Mouse (Mus musculus) kidney, adult 2 months (tissue): ENCODE measurements at regions not wholly inside any gene's neighbourhood (a gene's known extent, or its start where the extent isn't known, plus 50 kb on each side); places are given as distances from the start of the nearest gene placed in this dataset.
A peak's percentile ranks its signal among the peaks of the same experiment; 100 is the strongest.
"Not testable (repeated sequence)": the region's sequence is repeated elsewhere in the genome, so short reads cannot be mapped to it uniquely, and the experiment has no call there.

Source experiments
- DNase-seq: peaks from one replicate; pipeline ENCODE4 v3.0.0; 2021
- H3K27ac ChIP-seq: fragments of 200-500 bp; 2 replicates; pipeline ENCODE4 v1.5.1; 2012; ENCODE audit warnings: low read depth, low read length, control low read depth, inconsistent platforms; ENCODE audit not compliant: insufficient read depth
- H3K27me3 ChIP-seq: fragments of 200-500 bp; replicated peaks from 2 replicates; pipeline ENCODE4 v1.6.1; 2012; ENCODE audit warnings: mild to moderate bottlenecking, moderate library complexity, low read length, inconsistent platforms; ENCODE audit not compliant: control insufficient read depth, insufficient read depth
- H3K36me3 ChIP-seq: fragments of 200-500 bp; 2 replicates; pipeline ENCODE4 v1.6.1; 2012; ENCODE audit warnings: mild to moderate bottlenecking, moderate library complexity, low read length, inconsistent platforms; ENCODE audit not compliant: control insufficient read depth, insufficient read depth
- H3K4me1 ChIP-seq: fragments of 200-500 bp; 2 replicates; pipeline ENCODE4 v1.6.1; 2011; ENCODE audit warnings: low read length; ENCODE audit not compliant: control insufficient read depth, insufficient read depth
- H3K4me3 ChIP-seq: fragments of 200-500 bp; 2 replicates; pipeline ENCODE4 v1.5.1; 2011; ENCODE audit warnings: mild to moderate bottlenecking, low read depth, low read length, control low read depth; ENCODE audit not compliant: insufficient read depth
- CTCF ChIP-seq: fragments of 200-500 bp; conservative IDR thresholded peaks from 2 replicates; pipeline ENCODE4 v1.5.1; 2011; ENCODE audit warnings: low read depth, mild to moderate bottlenecking, control low read depth, low read length, moderate library complexity, mixed read lengths; ENCODE audit not compliant: insufficient read depth, insufficient read length
- POLR2A ChIP-seq: fragments of 200-500 bp; IDR thresholded peaks from one replicate; pipeline ENCODE4 v1.6.1; 2011; ENCODE audit warnings: low read depth, low read length, control low read depth
- WGBS: fragments of 180-500 bp; shearing (Covaris S2); methylation state at CpG from one replicate; pipeline ENCODE4 v1.1.7; 2018; 5-methylcytosine and 5-hydroxymethylcytosine counted together

DNA sequence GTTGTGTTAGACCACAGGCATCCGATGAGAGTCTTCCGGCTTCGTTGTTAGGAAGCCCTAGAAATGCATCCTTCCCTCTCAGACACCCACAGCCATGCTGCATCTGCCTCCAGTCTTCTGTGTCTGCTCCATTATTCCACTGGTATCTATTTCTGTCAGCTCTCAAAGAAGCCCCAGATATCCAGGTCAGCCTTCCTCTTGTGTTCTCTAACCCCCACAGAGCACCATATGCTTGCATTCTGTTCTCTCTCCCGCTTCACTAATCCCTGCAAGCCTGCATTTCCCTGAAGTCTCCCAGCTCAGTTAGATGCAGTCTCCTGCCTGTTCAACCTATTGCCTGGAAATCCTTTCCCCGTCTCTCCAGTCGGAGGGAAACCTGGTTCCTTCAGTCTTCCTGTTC is 53.6 kb upstream of the Wdfy3 start:
- TF ChIP-seq POLR2A (no peak), CTCF (no peak)
- WGBS: 87% methylated on average over 6 of the region's 6 CpGs
- no peak for DNase-seq
- H3K4me1 ChIP-seq: no peaks in the 10 kb centered on the region
- H3K36me3 ChIP-seq: no peaks in the 10 kb centered on the region
- H3K27ac ChIP-seq: no peak overlapping the region
- H3K4me3 ChIP-seq: no peak overlapping the region
- H3K27me3 ChIP-seq: no peaks in the 10 kb centered on the region; the same call in 1 of the 2 replicates

DNA sequence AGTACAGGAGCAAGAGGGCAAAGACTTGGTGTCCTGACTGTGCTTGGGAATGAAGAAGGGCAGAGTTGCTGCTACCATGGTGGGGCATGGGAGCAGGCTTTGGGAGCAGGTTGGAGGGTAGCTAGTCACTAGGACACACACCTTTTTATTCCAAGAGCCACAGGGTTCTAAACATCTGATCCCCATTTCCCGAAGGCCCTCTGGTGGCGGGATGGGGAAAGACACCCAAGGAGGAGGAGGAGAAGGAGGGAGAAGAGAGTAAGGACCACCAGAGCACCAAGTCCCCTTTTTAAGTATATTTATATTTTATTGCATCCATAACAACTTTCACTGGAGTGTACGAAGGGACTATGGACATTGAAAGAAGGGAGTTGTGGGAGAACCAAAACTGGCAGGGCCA is 57.0 kb upstream of the Wdfy3 start:
- Histone ChIP-seq H3K27me3 (no peaks in the 10 kb centered on the region), H3K27ac (no peak overlapping the region), H3K4me3 (no peak overlapping the region), H3K36me3 (no peaks in the 10 kb centered on the region), H3K4me1 (no peaks in the 10 kb centered on the region)
- WGBS: 10% methylated on average over 3 of the region's 3 CpGs
- TF ChIP-seq CTCF: peak; percentile 65
- no peak for TF ChIP-seq POLR2A
- peak; percentile 36 for DNase-seq

DNA sequence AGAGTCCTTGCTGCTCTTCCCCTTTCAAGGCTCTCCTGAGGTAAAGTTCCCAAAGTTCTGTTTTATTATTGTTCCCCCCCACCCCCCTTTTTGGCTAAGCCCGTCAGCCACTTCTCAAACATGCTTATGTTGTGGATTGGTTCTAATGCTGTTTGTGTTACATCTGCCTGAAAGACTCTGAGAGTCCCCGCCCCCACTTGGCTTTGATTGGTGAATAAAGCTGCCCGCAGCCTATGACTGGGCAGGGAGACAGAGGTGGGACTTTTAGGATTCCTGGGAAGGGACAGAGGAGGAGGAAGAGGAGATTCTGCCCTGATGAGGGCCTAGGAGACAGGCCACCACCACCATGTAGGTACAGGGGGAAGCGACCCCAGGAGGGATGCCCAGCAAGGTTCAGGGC is 78.3 kb upstream of the Wdfy3 start:
- 84% methylated on average over 4 of the region's 4 CpGs for WGBS
- no peaks in the 10 kb centered on the region for H3K27me3 ChIP-seq
- no peaks in the 10 kb centered on the region for H3K36me3 ChIP-seq
- no peak overlapping the region for H3K4me3 ChIP-seq
- no peak for DNase-seq
- H3K27ac ChIP-seq: no peak overlapping the region
- TF ChIP-seq POLR2A (no peak), CTCF (no peak)
- no peaks in the 10 kb centered on the region for H3K4me1 ChIP-seq

DNA sequence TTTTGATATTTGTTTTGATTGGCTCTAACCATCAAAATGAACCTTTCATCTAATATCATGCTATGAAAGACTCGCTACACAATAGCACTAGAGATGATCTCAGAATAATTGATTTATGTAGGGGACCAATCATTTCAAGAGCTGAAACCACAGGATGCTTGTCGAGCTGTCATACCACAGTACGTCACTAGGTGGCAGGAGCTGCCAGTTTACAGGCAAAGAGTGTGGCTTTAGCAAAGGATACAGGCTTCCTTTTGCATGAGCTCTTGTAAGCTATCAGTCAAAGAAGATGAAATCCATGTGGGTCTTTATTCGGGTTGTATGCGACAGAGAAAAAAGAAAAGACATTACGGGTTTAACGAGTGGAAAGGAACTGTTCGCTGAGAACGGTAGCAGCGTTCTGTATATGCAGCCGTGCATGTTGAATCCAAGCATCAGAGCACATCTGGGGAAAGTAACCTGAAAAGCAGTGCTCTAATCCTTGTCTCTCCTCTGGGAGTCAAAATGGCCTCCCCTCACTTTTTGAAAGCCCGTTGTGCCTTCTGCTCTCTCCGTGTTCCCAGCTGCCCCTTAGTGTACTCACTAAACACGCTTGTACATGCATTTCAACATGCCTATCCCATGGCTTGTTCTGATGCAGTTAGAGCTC is 79.9 kb upstream of the Wdfy3 start:
- WGBS: 40% methylated on average over 14 of the region's 14 CpGs
- no peak overlapping the region for H3K27ac ChIP-seq
- DNase-seq: peak; percentile 72
- no peak overlapping the region for H3K4me3 ChIP-seq
- TF ChIP-seq POLR2A: no peak
- peak; percentile 90 for TF ChIP-seq CTCF
- H3K27me3 ChIP-seq: no peaks in the 10 kb centered on the region
- no peaks in the 10 kb centered on the region for H3K36me3 ChIP-seq
- no peaks in the 10 kb centered on the region for H3K4me1 ChIP-seq

DNA sequence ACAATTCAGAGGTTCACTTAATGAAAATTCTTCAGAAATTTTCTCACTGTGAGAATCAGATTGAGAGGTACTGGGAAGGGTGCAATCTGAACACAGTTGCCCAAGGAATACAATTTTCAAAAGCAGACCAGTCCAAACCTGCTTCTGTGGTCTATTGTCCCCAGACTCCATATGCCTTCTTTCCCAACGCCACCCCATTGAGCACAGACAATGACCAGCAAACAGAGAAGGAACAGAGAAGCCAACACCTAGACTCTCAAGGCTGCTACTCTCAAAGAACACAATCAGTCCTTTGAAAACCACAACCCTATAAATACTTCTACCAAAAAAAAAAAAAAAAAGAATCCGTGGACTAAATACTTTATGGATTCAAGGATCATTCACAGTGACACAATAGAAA is 89.9 kb upstream of the Wdfy3 start:
- WGBS: 88% methylated on average over 2 of the region's 2 CpGs
- no peaks in the 10 kb centered on the region for H3K36me3 ChIP-seq
- no peak overlapping the region for H3K27ac ChIP-seq
- TF ChIP-seq POLR2A (no peak), CTCF (no peak)
- no peak overlapping the region for H3K4me3 ChIP-seq
- H3K27me3 ChIP-seq: no peaks in the 10 kb centered on the region; the same call in 1 of the 2 replicates
- DNase-seq: no peak
- no peaks in the 10 kb centered on the region for H3K4me1 ChIP-seq

DNA sequence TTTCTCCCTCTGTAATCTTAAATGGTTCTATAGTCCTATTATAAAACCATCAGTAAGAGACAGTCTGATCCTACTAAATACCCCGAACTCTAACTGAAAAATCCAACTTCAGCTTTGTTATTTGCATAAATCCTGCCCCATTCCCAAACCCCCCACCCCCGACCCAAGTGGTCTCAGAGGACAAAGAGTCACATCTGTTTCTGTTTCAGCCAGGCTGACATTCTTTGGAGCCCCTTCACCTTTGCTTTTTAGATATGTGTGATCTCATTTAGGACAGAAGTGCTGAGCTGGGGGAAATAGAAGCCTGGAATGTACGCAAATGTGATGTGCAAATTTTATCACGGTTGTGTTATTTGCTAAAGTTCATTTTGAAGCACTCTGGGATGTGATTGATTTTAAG is 98.3 kb upstream of the Wdfy3 start:
- Histone ChIP-seq H3K4me3 (no peak overlapping the region), H3K27ac (no peak overlapping the region), H3K36me3 (no peaks in the 10 kb centered on the region), H3K27me3 (no peaks in the 10 kb centered on the region), H3K4me1 (no peaks in the 10 kb centered on the region)
- no peak for TF ChIP-seq CTCF
- 61% methylated on average over 4 of the region's 4 CpGs for WGBS
- DNase-seq: no peak

DNA sequence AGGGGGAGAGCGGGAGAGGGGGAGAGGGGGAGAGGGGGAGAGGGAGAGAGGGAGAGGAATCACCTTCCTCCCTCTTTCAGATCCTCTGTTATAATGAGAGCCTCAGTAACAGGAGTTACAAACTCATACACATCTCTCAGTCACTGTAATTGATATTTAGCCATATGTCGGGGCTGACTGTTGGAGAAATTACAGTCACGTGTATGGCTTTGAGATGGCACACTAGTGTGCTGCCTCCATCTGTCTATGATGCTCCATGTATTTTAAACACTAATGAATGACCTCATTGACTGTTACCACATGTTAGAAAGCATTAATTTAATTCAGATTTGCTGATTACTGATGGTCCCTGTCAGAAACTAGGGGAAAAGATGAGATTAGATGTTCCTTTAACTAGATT is 102.1 kb upstream of the Wdfy3 start:
- TF ChIP-seq CTCF (no peak), POLR2A (no peak)
- no peak overlapping the region for H3K4me3 ChIP-seq
- DNase-seq: no peak
- no peaks in the 10 kb centered on the region for H3K4me1 ChIP-seq
- H3K36me3 ChIP-seq: no peaks in the 10 kb centered on the region
- no peaks in the 10 kb centered on the region for H3K27me3 ChIP-seq
- H3K27ac ChIP-seq: no peak overlapping the region
- 59% methylated on average over 3 of the region's 3 CpGs for WGBS

DNA sequence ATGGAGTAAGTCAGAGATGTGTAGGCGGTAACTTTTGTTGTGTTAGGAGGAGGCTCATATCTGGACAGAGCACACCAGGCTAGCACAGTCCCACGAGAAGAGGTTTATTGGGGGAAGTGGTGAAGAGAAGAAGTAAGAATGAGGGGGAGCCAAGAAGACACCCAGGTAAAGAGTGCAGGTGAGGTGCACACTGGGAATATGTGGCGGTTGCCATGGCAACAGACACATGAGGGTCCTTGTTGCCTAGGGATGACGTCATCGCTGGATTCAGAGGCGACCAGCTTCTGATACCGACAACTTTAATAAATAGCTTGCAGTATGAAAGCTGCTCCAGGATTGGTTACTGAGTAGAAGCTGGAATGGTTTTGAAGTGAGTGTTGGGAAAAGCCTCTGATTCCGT is 110.5 kb upstream of the Wdfy3 start:
- TF ChIP-seq POLR2A: no peak
- no peak for TF ChIP-seq CTCF
- DNase-seq: no peak

DNA sequence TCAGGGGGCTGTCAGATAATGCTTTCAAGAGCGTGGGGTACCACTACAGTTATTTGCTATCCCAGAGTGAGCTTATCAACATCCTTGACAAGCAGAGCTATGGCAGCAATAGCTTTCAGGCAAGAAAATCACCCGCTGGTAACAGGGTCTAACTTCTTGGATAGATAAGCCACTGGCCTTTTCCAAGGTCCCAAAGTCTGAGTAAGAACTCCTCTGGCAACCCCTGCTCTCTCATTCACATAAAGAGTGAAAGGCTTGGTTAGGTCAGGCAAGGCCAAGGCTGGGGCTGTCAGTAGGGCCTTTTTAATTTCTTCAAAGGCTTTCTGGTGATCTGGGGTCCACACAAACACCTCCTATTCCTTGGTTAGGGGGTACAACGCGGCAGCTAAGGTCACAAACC is 119.2 kb upstream of the Wdfy3 start:
- WGBS: 89% methylated on average over 4 of the region's 4 CpGs
- not testable (repeated sequence) for H3K27ac ChIP-seq, H3K4me1 ChIP-seq, H3K36me3 ChIP-seq, H3K27me3 ChIP-seq, H3K4me3 ChIP-seq, DNase-seq

More for the DNA sequence above, 110.5 kb upstream of the Wdfy3 start:
- H3K27ac ChIP-seq: no peak overlapping the region
- H3K36me3 ChIP-seq: no peaks in the 10 kb centered on the region
- 86% methylated on average over 8 of the region's 8 CpGs for WGBS
- no peaks in the 10 kb centered on the region for H3K4me1 ChIP-seq
- H3K4me3 ChIP-seq: no peak overlapping the region
- no peaks in the 10 kb centered on the region for H3K27me3 ChIP-seq
